Mouse (Mus musculus) megakaryocyte, embryonic 14.5 days (primary cell): ENCODE data around the gene Ctdspl.

Experiments
- FLI1 ChIP-seq: IDR thresholded peaks from 2 replicates; pipeline ENCODE4 v1.6.1; 2012; ENCODE audit warnings: low read length, inconsistent platforms, mixed read lengths
- GATA1 ChIP-seq: IDR thresholded peaks from 3 replicates; pipeline ENCODE4 v1.6.1; 2012; ENCODE audit warnings: mixed read lengths, low read length, inconsistent platforms, borderline replicate concordance

DNA sequence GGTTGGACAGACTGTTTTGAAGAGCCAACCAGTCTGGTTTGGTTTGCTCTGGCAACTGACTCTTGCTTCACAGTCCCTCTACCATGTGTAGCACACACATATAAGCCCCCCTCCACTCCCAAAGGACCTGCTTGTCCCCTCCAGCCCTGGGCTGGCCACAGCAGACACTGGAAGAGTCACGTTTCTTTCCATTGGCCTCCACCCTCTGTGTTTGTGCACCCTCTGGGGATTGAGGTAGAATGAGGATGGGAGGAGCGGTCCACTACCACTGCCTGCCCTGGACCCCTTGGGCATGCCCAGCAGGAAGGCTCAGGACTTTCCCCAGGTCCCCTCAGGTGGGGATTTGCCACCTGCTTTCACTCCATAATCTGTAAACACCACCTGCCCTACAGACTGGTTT is 1.8 kb downstream of the Ctdspl start:
- no peak for TF ChIP-seq GATA1
- TF ChIP-seq FLI1: no peak
